Mouse (Mus musculus): Measurements from ENCODE around the gene Nvl. TPM values are rescaled to one million over a fixed set of nuclear protein-coding genes. Genes with fewer than 3 reads are reported as not detected.

The Nvl gene
- total and polyA plus RNA-seq, 3 experiments: 19.9 to 38.4 (median 27.1) TPM

- H3K36me3 ChIP-seq (replicated peaks in 1 of 2; ENCODE audit: control insufficient read depth in 1 of 2, insufficient read depth in 1 of 2, low read length in 1 of 2): no peaks in the 10 kb centered on the region
- H3K79me2 ChIP-seq (replicated peaks; ENCODE audit: control insufficient read depth, extremely low read depth, insufficient read depth, poor library complexity, severe bottlenecking): no peaks in the 10 kb centered on the region
- no peaks in the 10 kb centered on the region for H3K9me3 ChIP-seq (replicated peaks; ENCODE audit: low read length)
- H3K9ac ChIP-seq (ENCODE audit: insufficient read depth, low read depth): no peak overlapping the region
- no peak overlapping the region for H3K4me3 ChIP-seq (replicated peaks in 1 of 3; ENCODE audit: low read depth in 2 of 3, low read length in 2 of 3, poor library complexity in 1 of 3)
- H3K4me2 ChIP-seq (ENCODE audit: insufficient read depth, low read depth, poor library complexity, severe bottlenecking): no peak overlapping the region
- peaks cover under 1% of the 10 kb centered on the region for H3K27me3 ChIP-seq (replicated peaks)
- no peak for TF ChIP-seq ZNF384 (IDR thresholded peaks at IDR 0.05; ENCODE audit: low read depth, low read length)
- TF ChIP-seq CTCF (conservative IDR thresholded peaks at IDR 0.05 in 1 of 2, IDR thresholded peaks at IDR 0.05 in 1 of 2; ENCODE audit: low read depth in 2 of 2, low read length in 2 of 2): peak in 1 of 2 experiments; percentile 60; a peak in 2 of 4 replicates
- TF ChIP-seq RAD21 (IDR thresholded peaks at IDR 0.05; ENCODE audit: low read depth, low read length): peak; percentile 37
- TF ChIP-seq IRF4 (IDR thresholded peaks at IDR 0.05; ENCODE audit: low read depth, low read length): no peak
- no peak for TF ChIP-seq JUN (IDR thresholded peaks at IDR 0.05; ENCODE audit: insufficient read depth, low read depth, low read length)
- dilution Hi-C loops (cut with MboI; ENCODE audit: extremely low pct_ligation_motif_present, extremely low pct_unique_long_range_greater_than_20kb, low sequenced_read_pairs): no loop called here
- DNase-seq (ENCODE audit: extremely low read depth): peak; percentile 12
- no peaks in the 10 kb centered on the region for H3K4me1 ChIP-seq (ENCODE audit: control insufficient read depth in 1 of 2, insufficient read depth in 2 of 2)
- H3K27ac ChIP-seq (ENCODE audit: insufficient read depth, low read depth): no peak overlapping the region
- in situ Hi-C loops (cut with MboI; ENCODE audit: low pct_ligation_motif_present, low pct_unique_long_range_greater_than_20kb, low sequenced_read_pairs): no loop called here
Measured at GRCm38 (mm10) chr1:181049328-181049842, 94.6 kb downstream of the Nvl start.

GRCm38 (mm10) chr1:181047520-181047919 lies 96.5 kb downstream of the Nvl start:
- H3K27me3 ChIP-seq (replicated peaks): peaks cover 4% of the 10 kb centered on the region
- no peaks in the 10 kb centered on the region for H3K79me2 ChIP-seq (replicated peaks; ENCODE audit: control insufficient read depth, extremely low read depth, insufficient read depth, poor library complexity, severe bottlenecking)
- H3K4me1 ChIP-seq (ENCODE audit: control insufficient read depth in 1 of 2, insufficient read depth in 2 of 2): no peaks in the 10 kb centered on the region
- H3K9ac ChIP-seq (ENCODE audit: insufficient read depth, low read depth): no peak overlapping the region
- no peak overlapping the region for H3K27ac ChIP-seq (ENCODE audit: insufficient read depth, low read depth)
- in situ Hi-C loops (cut with MboI; ENCODE audit: low pct_ligation_motif_present, low pct_unique_long_range_greater_than_20kb, low sequenced_read_pairs): no loop called here
- TF ChIP-seq KAT2A (IDR thresholded peaks at IDR 0.05; ENCODE audit: insufficient replicate concordance, low read length) (no peak), CTCF (conservative IDR thresholded peaks at IDR 0.05 in 1 of 2, IDR thresholded peaks at IDR 0.05 in 1 of 2; ENCODE audit: low read depth in 2 of 2, low read length in 2 of 2) (no peak)
- no peak overlapping the region for H3K4me2 ChIP-seq (ENCODE audit: insufficient read depth, low read depth, poor library complexity, severe bottlenecking)
- dilution Hi-C loops (cut with MboI; ENCODE audit: extremely low pct_ligation_motif_present, extremely low pct_unique_long_range_greater_than_20kb, low sequenced_read_pairs): no loop called here
- H3K9me3 ChIP-seq (replicated peaks; ENCODE audit: low read length): no peaks in the 10 kb centered on the region
- no peak for DNase-seq (ENCODE audit: extremely low read depth)
- H3K36me3 ChIP-seq (replicated peaks in 1 of 2; ENCODE audit: control insufficient read depth in 1 of 2, insufficient read depth in 1 of 2, low read length in 1 of 2): no peaks in the 10 kb centered on the region
- H3K4me3 ChIP-seq (replicated peaks in 1 of 3; ENCODE audit: low read depth in 2 of 3, low read length in 2 of 3, poor library complexity in 1 of 3): no peak overlapping the region

GRCm38 (mm10) chr1:181039652-181040051 lies 104.4 kb downstream of the Nvl start:
- no peak overlapping the region for H3K9ac ChIP-seq (ENCODE audit: insufficient read depth, low read depth)
- H3K4me1 ChIP-seq (ENCODE audit: control insufficient read depth in 1 of 2, insufficient read depth in 2 of 2): peaks cover 0 to 3% of the 10 kb centered on the region in 2 experiments; a peak in 2 of 4 replicates
- H3K36me3 ChIP-seq (replicated peaks in 1 of 2; ENCODE audit: control insufficient read depth in 1 of 2, insufficient read depth in 1 of 2, low read length in 1 of 2): no peaks in the 10 kb centered on the region
- H3K27ac ChIP-seq (ENCODE audit: insufficient read depth, low read depth): no peak overlapping the region
- DNase-seq (ENCODE audit: extremely low read depth): peak; percentile 50
- dilution Hi-C loops (cut with MboI; ENCODE audit: extremely low pct_ligation_motif_present, extremely low pct_unique_long_range_greater_than_20kb, low sequenced_read_pairs) (no loop called here), in situ Hi-C loops (cut with MboI; ENCODE audit: low pct_ligation_motif_present, low pct_unique_long_range_greater_than_20kb, low sequenced_read_pairs) (no loop called here)
- H3K27me3 ChIP-seq (replicated peaks): peaks cover 11% of the 10 kb centered on the region
- H3K79me2 ChIP-seq (replicated peaks; ENCODE audit: control insufficient read depth, extremely low read depth, insufficient read depth, poor library complexity, severe bottlenecking): no peaks in the 10 kb centered on the region
- H3K9me3 ChIP-seq (replicated peaks; ENCODE audit: low read length): no peaks in the 10 kb centered on the region
- TF ChIP-seq TCF12 (IDR thresholded peaks at IDR 0.05; ENCODE audit: low read depth, low read length) (no peak), SMC3 (IDR thresholded peaks at IDR 0.05; ENCODE audit: low read depth, low read length) (peak; percentile 88), MAFK (IDR thresholded peaks at IDR 0.05; ENCODE audit: insufficient replicate concordance, low read length) (no peak), RAD21 (IDR thresholded peaks at IDR 0.05; ENCODE audit: low read depth, low read length) (peak; percentile 80), MYC (IDR thresholded peaks at IDR 0.05; ENCODE audit: low read depth, low read length) (0 out of 2 replicates have a peak, but pooled peaks have one; percentile 40), CTCF (conservative IDR thresholded peaks at IDR 0.05 in 1 of 2, IDR thresholded peaks at IDR 0.05 in 1 of 2; ENCODE audit: low read depth in 2 of 2, low read length in 2 of 2) (peak; percentile 65 to 94; a peak in 3 of 4 replicates), UBTF (IDR thresholded peaks at IDR 0.05; ENCODE audit: low read depth, low read length) (no peak), ETS1 (conservative IDR thresholded peaks at IDR 0.05; ENCODE audit: low read depth, low read length) (no peak), ZC3H11A (IDR thresholded peaks at IDR 0.05; ENCODE audit: low read depth, low read length) (peak; percentile 52; the same call in 1 of the 2 replicates), ZNF384 (IDR thresholded peaks at IDR 0.05; ENCODE audit: low read depth, low read length) (peak; percentile 13; the same call in 1 of the 2 replicates)
- no peak overlapping the region for H3K4me2 ChIP-seq (ENCODE audit: insufficient read depth, low read depth, poor library complexity, severe bottlenecking)
- no peak overlapping the region for H3K4me3 ChIP-seq (replicated peaks in 1 of 3; ENCODE audit: low read depth in 2 of 3, low read length in 2 of 3, poor library complexity in 1 of 3)
